Mouse (Mus musculus) C2C12 (cell line): ENCODE data around the gene Ccdc153.

Experiments used
- CTCF ChIP-seq: IDR thresholded peaks from one replicate; pipeline ENCODE4 v1.5.1; 2011; ENCODE audit not compliant: control insufficient read depth, insufficient read depth, insufficient read length
- MAX ChIP-seq: IDR thresholded peaks from one replicate; pipeline ENCODE4 v1.6.1; 2011; ENCODE audit warnings: mild to moderate bottlenecking, control low read depth
- USF1 ChIP-seq: IDR thresholded peaks from one replicate; pipeline ENCODE4 v1.6.1; 2011; ENCODE audit warnings: low read depth, mild to moderate bottlenecking, control low read depth, moderate library complexity

- TF ChIP-seq CTCF (no peak), USF1 (no peak), MAX (no peak)
Measured at GRCm38 (mm10) chr9:44287003-44287400, 46.5 kb downstream of the Ccdc153 start.
